Comparison of ENCODE assay signal across 17 mouse cellular contexts in the genomic region with DNA sequence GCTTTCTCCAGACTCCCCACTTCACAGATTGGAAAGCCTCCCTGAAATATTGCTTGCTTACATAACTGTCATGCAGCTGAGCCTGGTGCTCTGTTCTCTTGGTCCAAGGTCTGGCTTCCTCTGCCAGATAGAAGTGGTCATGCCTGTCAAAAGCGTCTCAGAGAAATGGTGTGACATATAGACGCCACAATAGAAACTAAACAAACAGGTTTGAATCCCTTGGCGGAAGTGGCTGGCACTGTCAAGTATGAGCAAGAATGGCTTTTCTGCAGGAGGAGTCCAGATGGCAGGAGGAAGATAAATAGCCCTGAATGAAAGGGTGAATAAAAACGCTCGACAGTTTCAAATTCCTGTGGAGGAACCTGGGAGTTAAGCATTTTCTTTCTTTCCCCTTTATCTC.
DNase-seq lines count a peak whose midpoint lies in the region; ATAC-seq lines count a peak whose summit lies in the region.
"Had no signal": no experiment of that assay in that cellular context is flagged by ENCODE, and none has a peak within 500 bp of the region (broad histone marks: within the 10 kb centered on the region; RNA-seq: fewer than 3 reads in every experiment).

No protein-coding gene starts in this region.

- DNase-seq in frontal cortex, postnatal 36 days (ENCODE audit: low spot score in 2 of 2): peak; percentile 2 to 11
- no peak for DNase-seq in frontal cortex, postnatal 10 days (ENCODE audit: low spot score in 2 of 2)
- no peak for DNase-seq in neural tube, embryonic 11.5 days (ENCODE audit: low spot score)
- DNase-seq in cerebellum, postnatal 14 days: peak; percentile 12 to 55
- DNase-seq in spleen, adult 12 weeks (ENCODE audit: low spot score): no peak
- DNase-seq in B cell, adult 2 months: no peak
- DNase-seq: adrenal gland, postnatal 36 days; gastrocnemius, postnatal 36 days; liver; lung, adult 2 months; thymus, postnatal 14 days had no signal

- no peak overlapping the region for H3K9ac ChIP-seq in neural tube, embryonic 11.5 days (ENCODE audit: low read length)
- H3K9ac ChIP-seq in neural tube, embryonic 15.5 days (replicated peaks): no peak overlapping the region
- no peak overlapping the region for H3K9ac ChIP-seq in neural tube, embryonic 13.5 days
- H3K9ac ChIP-seq: heart, embryonic 13.5 days; hindbrain, embryonic 15.5 days; kidney, embryonic 15.5 days; stomach, embryonic 15.5 days had no signal

- H3K4me2 ChIP-seq in neural tube, embryonic 11.5 days (ENCODE audit: low read depth): no peak overlapping the region
- no peak overlapping the region for H3K4me2 ChIP-seq in neural tube, embryonic 15.5 days
- no peak overlapping the region for H3K4me2 ChIP-seq in neural tube, embryonic 13.5 days
- H3K4me2 ChIP-seq: heart, embryonic 13.5 days; hindbrain, embryonic 15.5 days; kidney, embryonic 15.5 days; stomach, embryonic 15.5 days had no signal

- H3K4me3 ChIP-seq in neural tube, embryonic 11.5 days (ENCODE audit: low read depth, low read length): no peak overlapping the region
- no peak overlapping the region for H3K4me3 ChIP-seq in neural tube, embryonic 15.5 days (replicated peaks)
- H3K4me3 ChIP-seq in neural tube, embryonic 13.5 days: no peak overlapping the region
- H3K4me3 ChIP-seq: heart, embryonic 13.5 days; hindbrain, embryonic 15.5 days; kidney, embryonic 15.5 days; stomach, embryonic 15.5 days had no signal

- H3K9me3 ChIP-seq in neural tube, embryonic 11.5 days (ENCODE audit: control insufficient read depth, low read length): no peaks in the 10 kb centered on the region
- no peaks in the 10 kb centered on the region for H3K9me3 ChIP-seq in neural tube, embryonic 15.5 days (replicated peaks)
- H3K9me3 ChIP-seq in neural tube, embryonic 13.5 days: no peaks in the 10 kb centered on the region
- H3K9me3 ChIP-seq: heart, embryonic 13.5 days; hindbrain, embryonic 15.5 days; kidney, embryonic 15.5 days; stomach, embryonic 15.5 days had no signal

- WGBS in neural tube, embryonic 11.5 days: 27% methylated on average over 5 of the region's 5 CpGs
- WGBS in neural tube, embryonic 15.5 days: 12% methylated on average over 5 of the region's 5 CpGs
- WGBS in neural tube, embryonic 13.5 days: 21% methylated on average over 5 of the region's 5 CpGs

- no peak overlapping the region for H3K27ac ChIP-seq in neural tube, embryonic 11.5 days (ENCODE audit: low read depth, low read length)
- H3K27ac ChIP-seq in neural tube, embryonic 15.5 days (replicated peaks): no peak overlapping the region
- peak overlapping the region; percentile 54; the same call in 1 of the 2 replicates for H3K27ac ChIP-seq in neural tube, embryonic 13.5 days (replicated peaks)
- H3K27ac ChIP-seq: heart, embryonic 13.5 days; hindbrain, embryonic 15.5 days; kidney, embryonic 15.5 days; stomach, embryonic 15.5 days had no signal

- H3K4me1 ChIP-seq in neural tube, embryonic 11.5 days (ENCODE audit: control insufficient read depth, insufficient read depth, low read length): no peaks in the 10 kb centered on the region
- no peaks in the 10 kb centered on the region for H3K4me1 ChIP-seq in neural tube, embryonic 15.5 days
- peaks cover 7% of the 10 kb centered on the region; the same call in 1 of the 2 replicates for H3K4me1 ChIP-seq in neural tube, embryonic 13.5 days (replicated peaks)
- H3K4me1 ChIP-seq: heart, embryonic 13.5 days; hindbrain, embryonic 15.5 days; kidney, embryonic 15.5 days; stomach, embryonic 15.5 days had no signal

- no peaks in the 10 kb centered on the region for H3K27me3 ChIP-seq in neural tube, embryonic 11.5 days (ENCODE audit: control insufficient read depth, insufficient read depth, low read length)
- no peaks in the 10 kb centered on the region for H3K27me3 ChIP-seq in neural tube, embryonic 15.5 days (replicated peaks)
- no peaks in the 10 kb centered on the region for H3K27me3 ChIP-seq in neural tube, embryonic 13.5 days
- H3K27me3 ChIP-seq: heart, embryonic 13.5 days; hindbrain, embryonic 15.5 days; kidney, embryonic 15.5 days; stomach, embryonic 15.5 days had no signal

- H3K36me3 ChIP-seq in neural tube, embryonic 11.5 days (ENCODE audit: control insufficient read depth, insufficient read depth, low read length): no peaks in the 10 kb centered on the region
- no peaks in the 10 kb centered on the region for H3K36me3 ChIP-seq in neural tube, embryonic 15.5 days
- no peaks in the 10 kb centered on the region for H3K36me3 ChIP-seq in neural tube, embryonic 13.5 days
- H3K36me3 ChIP-seq: heart, embryonic 13.5 days; hindbrain, embryonic 15.5 days; kidney, embryonic 15.5 days; stomach, embryonic 15.5 days had no signal

- peak; percentile 23; the same call in 1 of the 2 replicates for ATAC-seq in neural tube, embryonic 11.5 days (ENCODE audit: insufficient read depth, low FRiP score, low TSS enrichment)
- no peak for ATAC-seq in neural tube, embryonic 15.5 days (ENCODE audit: low FRiP score)
- no peak for ATAC-seq in neural tube, embryonic 13.5 days (ENCODE audit: low read depth)

Comparison
In these comparisons a context has a peak if more than half of its experiments do, and no peak if none do; other contexts are left out.
1. DNase-seq: peak in frontal cortex, postnatal 36 days (2 of 2) and cerebellum, postnatal 14 days (2 of 2); none in frontal cortex, postnatal 10 days (0 of 2), neural tube, embryonic 11.5 days (single experiment), spleen, adult 12 weeks (single experiment) and B cell, adult 2 months (0 of 2).